Mouse (Mus musculus): ENCODE measurements around the gene Hoxc5. TPM values are rescaled to one million over a fixed set of nuclear protein-coding genes. Genes with fewer than 3 reads are reported as not detected.
A peak's percentile ranks its signal among the peaks of the same experiment; 100 is the strongest.

The Hoxc5 gene
- polyA plus RNA-seq, 1 experiment from 2014 or later = 0.72 TPM

MicroRNAs encoded within 50 kb of the gene (microRNA counts, 519-probe panel; counts per million panel counts)
- microRNA mmu-miR-615-3p (19.7 counts per million), microRNA mmu-miR-615-5p (19.7 counts per million)

Small RNA genes within 50 kb of the gene (microRNA-seq; reads per million reads assigned to microRNA genes)
- 36.5 reads per million, percentile 42 among the genes with 10 or more reads in this experiment for gene Mir196a-2
- gene Mir615 = 112 reads per million, percentile 55 among the genes with 10 or more reads in this experiment

Other genes starting within 250 kb of the Hoxc5 start
- 48.0 and 51.4 TPM in 2 replicates for gene Calcoco1, start 245.3 kb upstream of the Hoxc5 start, polyA plus RNA-seq (2015; fragmentation: Nextera tagmentation; extraction: Ambion mirVana)
- not detected in 2 replicates for gene Hoxc13, start 46.3 kb upstream of the Hoxc5 start, polyA plus RNA-seq (2015; fragmentation: Nextera tagmentation; extraction: Ambion mirVana)
- not detected in 2 replicates for gene Hoxc12, start 30.7 kb upstream of the Hoxc5 start, polyA plus RNA-seq (2015; fragmentation: Nextera tagmentation; extraction: Ambion mirVana)
- gene Hoxc11, start 13.0 kb upstream of the Hoxc5 start, polyA plus RNA-seq (2015; fragmentation: Nextera tagmentation; extraction: Ambion mirVana) = not detected in 2 replicates
- not detected in 2 replicates for gene Hoxc10, start 647 bp upstream of the Hoxc5 start, polyA plus RNA-seq (2015; fragmentation: Nextera tagmentation; extraction: Ambion mirVana)
- gene Hoxc9, start 9.0 kb downstream of the Hoxc5 start, polyA plus RNA-seq (2015; fragmentation: Nextera tagmentation; extraction: Ambion mirVana) = 0.06 TPM in 1 of 2 replicates, not detected in the other
- 0.10 TPM in 1 of 2 replicates, not detected in the other for gene Hoxc8, start 23.2 kb downstream of the Hoxc5 start, polyA plus RNA-seq (2015; fragmentation: Nextera tagmentation; extraction: Ambion mirVana)
- 0.20 and 0.26 TPM in 2 replicates for gene Hoxc6, start 30.8 kb downstream of the Hoxc5 start, polyA plus RNA-seq (2015; fragmentation: Nextera tagmentation; extraction: Ambion mirVana)
- 1.4 and 1.5 TPM in 2 replicates for gene Hoxc4, start 51.5 kb downstream of the Hoxc5 start, polyA plus RNA-seq (2015; fragmentation: Nextera tagmentation; extraction: Ambion mirVana)
- 16.1 and 17.6 TPM in 2 replicates for gene Smug1, start 199.6 kb downstream of the Hoxc5 start, polyA plus RNA-seq (2015; fragmentation: Nextera tagmentation; extraction: Ambion mirVana)